Mouse (Mus musculus) limb, embryonic 15.5 days (tissue): ENCODE measurements around the gene Gm15737. TPM values are rescaled to one million over a fixed set of nuclear protein-coding genes. Genes with fewer than 3 reads are reported as not detected.

Experiments
- ATAC-seq: fragments of 200-750 bp; cut with Nextera tagmentation; 2 replicates; pipeline ENCODE4 v1.8.0; 2017; ENCODE audit warnings: low read depth, moderate TSS enrichment; ENCODE audit not compliant: insufficient number of reproducible peaks, low FRiP score, low TSS enrichment
- H3K27ac ChIP-seq: fragments of 300-500 bp; sonication (generic); 2 replicates; pipeline ENCODE4 v1.5.1; 2015; ENCODE audit warnings: moderate library complexity, mild to moderate bottlenecking, inconsistent platforms
- H3K27me3 ChIP-seq: fragments of 300-500 bp; sonication (generic); 2 replicates; pipeline ENCODE4 v1.6.1; 2015; ENCODE audit warnings: inconsistent platforms
- H3K36me3 ChIP-seq: fragments of 300-500 bp; sonication (generic); 2 replicates; pipeline ENCODE4 v1.6.1; 2015; ENCODE audit warnings: inconsistent platforms
- H3K4me1 ChIP-seq: fragments of 300-500 bp; sonication (generic); 2 replicates; pipeline ENCODE4 v1.6.1; 2015; ENCODE audit warnings: inconsistent platforms
- H3K4me2 ChIP-seq: fragments of 300-500 bp; sonication (generic); 2 replicates; pipeline ENCODE4 v1.6.1; 2015; ENCODE audit warnings: mild to moderate bottlenecking, inconsistent platforms
- H3K4me3 ChIP-seq: fragments of 300-500 bp; sonication (generic); 2 replicates; pipeline ENCODE4 v1.5.1; 2015; ENCODE audit warnings: mild to moderate bottlenecking, inconsistent platforms
- H3K9ac ChIP-seq: fragments of 300-500 bp; sonication (generic); 2 replicates; pipeline ENCODE4 v1.6.1; 2015; ENCODE audit warnings: inconsistent platforms
- H3K9me3 ChIP-seq: fragments of 300-500 bp; sonication (generic); 2 replicates; pipeline ENCODE4 v1.6.1; 2016; ENCODE audit warnings: inconsistent platforms
- WGBS: fragments of 180-500 bp; shearing (Covaris S2); methylation state at CpG from one replicate; pipeline ENCODE4 v1.1.7; 2015; 5-methylcytosine and 5-hydroxymethylcytosine counted together
- polyA plus RNA-seq: library from polyadenylated mRNA; unstranded; fragments of >200 nt; fragmentation: Nextera tagmentation; extraction: Ambion mirVana; gene quantifications from 2 replicates; pipeline ENCODE4 v1.2.1, GENCODE M21; 2015

Gm15737 gene
- polyA plus RNA-seq, 1 experiment from 2014 or later = 0.05 TPM

GRCm38 (mm10) chr6:92876121-92876520, 7.0 kb downstream of the Gm15737 start:
- H3K4me1 ChIP-seq = no peaks in the 10 kb centered on the region
- no peaks in the 10 kb centered on the region for H3K9me3 ChIP-seq
- H3K27me3 ChIP-seq = no peaks in the 10 kb centered on the region
- no peak overlapping the region for H3K9ac ChIP-seq
- H3K4me3 ChIP-seq = no peak overlapping the region
- H3K36me3 ChIP-seq = peaks cover 22% of the 10 kb centered on the region
- ATAC-seq = no peak
- no peak overlapping the region for H3K27ac ChIP-seq
- H3K4me2 ChIP-seq = no peak overlapping the region
- WGBS = 78% methylated on average over 5 of the region's 5 CpGs

GRCm38 (mm10) chr6:92877236-92877635, 8.1 kb downstream of the Gm15737 start:
- ATAC-seq = no peak
- H3K4me3 ChIP-seq = no peak overlapping the region
- H3K27me3 ChIP-seq = no peaks in the 10 kb centered on the region
- peaks cover 22% of the 10 kb centered on the region for H3K36me3 ChIP-seq
- no peaks in the 10 kb centered on the region for H3K9me3 ChIP-seq
- 93% methylated on average over 4 of the region's 4 CpGs for WGBS
- H3K9ac ChIP-seq = no peak overlapping the region
- no peaks in the 10 kb centered on the region for H3K4me1 ChIP-seq
- no peak overlapping the region for H3K27ac ChIP-seq
- H3K4me2 ChIP-seq = no peak overlapping the region

GRCm38 (mm10) chr6:92878771-92879170, 9.6 kb downstream of the Gm15737 start:
- Histone ChIP-seq H3K27ac (no peak overlapping the region), H3K4me1 (no peaks in the 10 kb centered on the region), H3K4me2 (no peak overlapping the region), H3K9ac (no peak overlapping the region), H3K9me3 (no peaks in the 10 kb centered on the region), H3K36me3 (peaks cover 24% of the 10 kb centered on the region), H3K4me3 (no peak overlapping the region), H3K27me3 (no peaks in the 10 kb centered on the region)
- 84% methylated on average over 5 of the region's 5 CpGs for WGBS
- ATAC-seq = no peak

- Histone ChIP-seq H3K27ac (no peak overlapping the region), H3K4me1 (no peaks in the 10 kb centered on the region), H3K36me3 (peaks cover 22% of the 10 kb centered on the region), H3K9ac (no peak overlapping the region), H3K4me3 (no peak overlapping the region), H3K9me3 (no peaks in the 10 kb centered on the region), H3K27me3 (no peaks in the 10 kb centered on the region), H3K4me2 (no peak overlapping the region)
- 66% methylated on average over 14 of the region's 14 CpGs for WGBS
- no peak for ATAC-seq
These were observed 10.6 kb downstream of the Gm15737 start for GRCm38 (mm10) chr6:92879700-92880265.

DNA sequence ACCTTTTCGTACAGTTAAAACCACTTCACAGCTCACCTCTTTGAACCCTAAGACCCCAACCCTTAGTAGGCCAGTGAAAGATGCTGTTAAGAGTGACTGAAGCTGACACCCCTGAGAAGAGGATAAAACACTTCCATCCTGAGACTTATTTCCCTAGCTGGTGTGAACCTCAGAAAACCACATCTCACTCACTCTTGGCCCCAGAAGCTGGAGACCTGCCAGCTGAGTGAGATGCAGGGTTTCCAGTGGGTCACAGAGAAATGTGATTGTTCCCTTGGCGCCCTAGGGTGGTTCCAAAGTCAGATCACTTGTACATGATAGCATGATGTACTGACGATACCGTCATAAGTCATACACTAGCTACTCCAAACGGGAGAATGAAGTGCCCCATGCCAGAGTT, 13.3 kb downstream of the Gm15737 start:
- no peak overlapping the region for H3K27ac ChIP-seq
- no peak overlapping the region for H3K4me3 ChIP-seq
- peaks cover 26% of the 10 kb centered on the region for H3K36me3 ChIP-seq
- H3K4me1 ChIP-seq = no peaks in the 10 kb centered on the region
- WGBS = 78% methylated on average over 5 of the region's 5 CpGs
- ATAC-seq = no peak
- H3K27me3 ChIP-seq = no peaks in the 10 kb centered on the region
- no peak overlapping the region for H3K4me2 ChIP-seq
- no peak overlapping the region for H3K9ac ChIP-seq
- no peaks in the 10 kb centered on the region for H3K9me3 ChIP-seq

DNA sequence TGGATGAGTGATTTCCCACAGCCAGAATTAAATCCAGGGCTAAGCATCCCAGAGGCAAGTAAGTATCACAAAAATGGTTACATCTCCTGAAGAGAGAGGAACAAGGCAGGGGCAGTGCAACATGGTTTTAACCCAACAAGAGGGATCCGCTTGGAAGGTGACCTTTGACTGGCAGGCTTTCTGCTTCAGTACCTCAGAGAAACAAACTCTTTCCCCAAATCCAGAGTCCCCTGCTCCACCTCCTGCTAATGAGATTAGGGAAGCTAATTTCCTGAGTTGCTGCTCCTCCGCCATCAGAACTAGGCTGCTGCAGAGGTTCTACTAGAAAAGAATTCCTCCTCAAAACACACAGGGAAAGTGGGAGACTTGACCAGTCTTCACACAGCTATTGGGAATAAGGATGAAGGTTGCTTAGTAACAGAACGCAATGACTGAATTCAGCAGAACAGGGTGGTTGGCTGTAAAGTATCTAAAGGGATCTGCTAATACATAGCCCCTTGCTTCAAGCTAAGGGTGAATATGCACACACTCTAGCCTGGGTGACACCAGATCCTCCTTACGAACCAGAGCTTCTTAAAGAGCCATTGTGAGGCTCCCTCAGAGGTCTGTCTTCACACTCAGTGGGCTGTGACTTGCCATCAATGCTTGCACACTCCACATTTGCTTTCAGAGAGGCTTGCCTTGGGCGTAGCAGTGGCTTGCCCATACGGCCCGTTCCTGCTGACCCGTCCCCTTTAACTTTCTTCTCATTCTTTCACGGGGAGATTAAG, 14.2 kb downstream of the Gm15737 start:
- WGBS = 57% methylated on average over 9 of the region's 9 CpGs
- Histone ChIP-seq H3K4me3 (no peak overlapping the region), H3K9me3 (no peaks in the 10 kb centered on the region), H3K9ac (no peak overlapping the region), H3K27me3 (no peaks in the 10 kb centered on the region), H3K4me1 (no peaks in the 10 kb centered on the region), H3K4me2 (no peak overlapping the region), H3K27ac (no peak overlapping the region), H3K36me3 (peaks cover 23% of the 10 kb centered on the region)
- ATAC-seq = no peak

DNA sequence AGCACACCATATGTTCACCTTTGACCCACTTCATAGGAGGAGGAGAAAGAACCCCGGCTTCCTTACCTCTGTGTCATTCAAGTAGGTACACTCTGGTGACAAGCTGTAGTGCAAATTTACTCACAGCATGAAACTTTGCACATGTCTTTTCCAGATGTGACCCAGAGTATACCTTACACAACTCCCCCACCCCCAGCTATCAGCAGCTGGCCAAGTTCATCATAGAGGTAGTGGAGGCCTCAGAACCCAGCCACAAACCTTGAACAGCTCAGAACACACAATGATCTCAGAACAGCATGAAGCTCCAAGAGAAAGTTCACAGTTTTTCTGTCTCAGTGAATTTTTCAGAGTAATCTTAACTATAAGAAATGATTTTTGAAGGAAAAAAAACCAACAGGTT, 22.4 kb downstream of the Gm15737 start:
- Histone ChIP-seq H3K9me3 (no peaks in the 10 kb centered on the region), H3K27ac (no peak overlapping the region), H3K9ac (no peak overlapping the region), H3K4me2 (no peak overlapping the region), H3K36me3 (peaks cover 42% of the 10 kb centered on the region; the same call in 1 of the 2 replicates), H3K4me3 (no peak overlapping the region), H3K27me3 (no peaks in the 10 kb centered on the region), H3K4me1 (no peaks in the 10 kb centered on the region)
- 43% methylated on average over 1 of the region's 1 CpGs for WGBS
- ATAC-seq = no peak

- H3K9me3 ChIP-seq = no peaks in the 10 kb centered on the region
- H3K27me3 ChIP-seq = no peaks in the 10 kb centered on the region
- WGBS = 73% methylated on average over 1 of the region's 1 CpGs
- no peak for ATAC-seq
- no peak overlapping the region for H3K9ac ChIP-seq
- H3K4me3 ChIP-seq = no peak overlapping the region
- H3K36me3 ChIP-seq = peaks cover 23% of the 10 kb centered on the region
- H3K4me1 ChIP-seq = peaks cover 10% of the 10 kb centered on the region; the same call in 1 of the 2 replicates
- H3K27ac ChIP-seq = no peak overlapping the region
- no peak overlapping the region for H3K4me2 ChIP-seq
These were observed 34.9 kb downstream of the Gm15737 start for GRCm38 (mm10) chr6:92904037-92904436.

GRCm38 (mm10) chr6:92904491-92904890, 35.3 kb downstream of the Gm15737 start:
- no peak for ATAC-seq
- Histone ChIP-seq H3K27me3 (no peaks in the 10 kb centered on the region), H3K9ac (no peak overlapping the region), H3K4me2 (no peak overlapping the region), H3K27ac (no peak overlapping the region), H3K36me3 (peaks cover 23% of the 10 kb centered on the region), H3K4me3 (no peak overlapping the region), H3K4me1 (peaks cover 10% of the 10 kb centered on the region; the same call in 1 of the 2 replicates), H3K9me3 (no peaks in the 10 kb centered on the region)
- WGBS = 39% methylated on average over 2 of the region's 2 CpGs

DNA sequence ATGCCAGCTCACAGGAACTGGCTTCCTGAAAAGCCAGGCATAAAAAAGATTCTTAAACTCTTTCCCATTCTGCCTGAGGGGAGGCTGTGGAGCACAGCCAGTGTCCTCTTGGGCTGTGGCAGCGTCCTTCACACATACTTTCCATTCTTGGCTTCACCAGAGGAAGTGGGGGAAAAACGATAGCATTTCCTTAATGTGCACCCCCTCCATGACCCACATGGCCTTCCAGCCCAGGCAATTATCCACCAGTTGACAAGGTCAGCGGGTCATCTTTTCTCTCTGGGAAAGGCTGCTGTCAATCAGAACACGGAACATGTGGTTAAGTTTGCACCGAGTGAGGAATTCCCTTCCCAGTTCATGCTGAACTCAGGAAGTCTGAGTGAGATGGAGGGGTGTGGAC, 36.8 kb downstream of the Gm15737 start:
- no peak for ATAC-seq
- peak overlapping the region; percentile 63 for H3K27ac ChIP-seq

DNA sequence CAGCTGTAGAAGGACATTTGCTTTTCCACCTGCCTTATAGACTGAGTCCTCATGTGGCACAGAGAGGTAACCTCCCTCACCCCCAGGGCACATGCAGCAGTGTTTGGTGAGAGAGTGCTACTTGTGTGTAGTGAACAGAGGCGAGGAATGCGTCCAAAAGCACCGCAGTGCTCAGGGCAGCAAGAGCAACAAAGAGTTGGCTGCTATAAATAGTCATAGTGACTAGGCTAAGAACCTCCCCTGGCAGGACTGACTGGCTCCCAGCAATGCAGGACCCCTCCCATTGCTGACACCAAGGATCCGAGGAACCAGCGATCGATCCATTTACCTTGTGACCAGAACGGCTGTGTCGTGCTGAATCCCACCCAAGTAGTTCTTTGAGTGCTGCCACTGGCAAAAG, 40.2 kb downstream of the Gm15737 start:
- no peaks in the 10 kb centered on the region for H3K9me3 ChIP-seq
- no peak for ATAC-seq

More for the DNA sequence above, 36.8 kb downstream of the Gm15737 start:
- Histone ChIP-seq H3K9ac (no peak overlapping the region), H3K4me1 (peaks cover 10% of the 10 kb centered on the region; the same call in 1 of the 2 replicates), H3K4me2 (no peak overlapping the region), H3K4me3 (no peak overlapping the region), H3K27me3 (no peaks in the 10 kb centered on the region), H3K9me3 (no peaks in the 10 kb centered on the region), H3K36me3 (peaks cover 23% of the 10 kb centered on the region)
- WGBS = 19% methylated on average over 5 of the region's 5 CpGs

GRCm38 (mm10) chr6:92910611-92911010, 41.5 kb downstream of the Gm15737 start:
- H3K9me3 ChIP-seq = no peaks in the 10 kb centered on the region
- no peak overlapping the region for H3K4me2 ChIP-seq
- ATAC-seq = no peak
- H3K27ac ChIP-seq = no peak overlapping the region
- H3K4me3 ChIP-seq = no peak overlapping the region
- peaks cover 16% of the 10 kb centered on the region; the same call in 1 of the 2 replicates for H3K36me3 ChIP-seq
- H3K4me1 ChIP-seq = peaks cover 8% of the 10 kb centered on the region; the same call in 1 of the 2 replicates
- 80% methylated on average over 3 of the region's 3 CpGs for WGBS
- no peaks in the 10 kb centered on the region for H3K27me3 ChIP-seq
- no peak overlapping the region for H3K9ac ChIP-seq

More for the DNA sequence above, 40.2 kb downstream of the Gm15737 start:
- Histone ChIP-seq H3K4me1 (peaks cover 10% of the 10 kb centered on the region; the same call in 1 of the 2 replicates), H3K27me3 (no peaks in the 10 kb centered on the region), H3K4me3 (no peak overlapping the region), H3K9ac (no peak overlapping the region), H3K27ac (no peak overlapping the region), H3K4me2 (no peak overlapping the region), H3K36me3 (peaks cover 16% of the 10 kb centered on the region; the same call in 1 of the 2 replicates)
- WGBS = 50% methylated on average over 8 of the region's 8 CpGs
